Mouse (Mus musculus): ENCODE data around the gene Errfi1. TPM values are rescaled to one million over a fixed set of nuclear protein-coding genes. Genes with fewer than 3 reads are reported as not detected.

Gene Errfi1
- total RNA-seq, 4 experiments from 2014 or later, result 8.5 to 23.4 (median 11.4) TPM

DNA sequence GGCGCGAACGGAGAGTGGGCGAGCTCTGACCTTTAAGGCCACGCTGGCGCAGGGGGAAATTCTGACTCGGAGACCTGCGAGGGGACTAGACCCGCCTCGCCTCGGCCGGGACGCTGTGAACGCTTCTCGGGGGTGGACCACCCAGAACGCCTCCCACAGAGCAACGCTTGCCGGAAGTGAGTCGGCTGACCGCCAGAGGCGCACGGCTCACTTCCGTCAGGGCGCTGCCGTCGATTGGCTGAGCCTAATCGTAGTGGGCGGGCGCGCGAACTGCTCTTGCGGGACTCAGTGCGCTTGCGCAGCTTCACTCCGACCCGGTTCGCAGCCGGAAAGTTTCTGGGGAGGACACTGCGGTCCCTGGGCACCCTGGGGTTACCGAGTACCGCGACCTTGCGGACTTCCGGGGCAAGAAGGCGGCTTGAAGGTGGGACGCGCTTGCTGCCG lies 60.6 kb downstream of the Errfi1 start, which contains the start of the genes Park7 and Tnfrsf9:
TSS of gene Park7 (minus strand) at position 148 of the 444 bp plus-strand sequence.
TSS of gene Tnfrsf9 (plus strand) at position 273 of the 444 bp plus-strand sequence.
- DNase-seq (ENCODE audit: low spot score), result peak; percentile 96

DNA sequence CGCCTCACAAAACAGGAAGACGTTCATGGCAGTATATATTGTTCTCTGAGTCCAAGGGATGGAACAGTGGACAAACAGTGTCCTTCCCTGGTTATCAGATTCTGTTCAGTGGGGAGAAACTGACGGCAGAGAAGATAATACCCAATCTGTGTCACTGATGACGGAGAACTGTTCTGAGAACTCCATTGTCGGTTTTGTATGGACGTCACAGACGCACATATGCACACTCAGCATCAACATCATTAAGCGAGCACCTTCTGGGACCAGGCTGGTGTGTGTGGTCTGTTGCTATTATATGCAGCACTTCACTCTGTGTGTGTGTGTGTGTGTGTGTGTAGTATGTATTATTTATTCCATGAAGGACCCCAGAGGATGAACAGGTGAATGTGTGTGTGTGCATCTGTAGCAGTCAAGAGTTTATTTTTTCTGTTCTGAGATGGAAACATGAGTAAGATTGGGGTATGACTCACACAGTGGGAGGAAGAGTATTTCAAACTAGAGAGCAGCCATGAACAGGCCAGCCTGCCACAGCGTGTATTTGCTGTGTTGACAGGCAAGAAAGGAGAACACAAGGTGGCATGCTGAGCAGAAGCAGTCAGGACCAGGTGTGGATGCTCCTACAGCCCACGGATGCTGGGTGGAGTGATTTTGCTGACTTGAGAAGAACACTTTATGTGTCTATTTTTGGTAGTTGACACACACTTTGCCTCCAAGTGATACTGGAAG lies 61.6 kb downstream of the Errfi1 start:
- DNase-seq (ENCODE audit: low spot score), result no peak

DNA sequence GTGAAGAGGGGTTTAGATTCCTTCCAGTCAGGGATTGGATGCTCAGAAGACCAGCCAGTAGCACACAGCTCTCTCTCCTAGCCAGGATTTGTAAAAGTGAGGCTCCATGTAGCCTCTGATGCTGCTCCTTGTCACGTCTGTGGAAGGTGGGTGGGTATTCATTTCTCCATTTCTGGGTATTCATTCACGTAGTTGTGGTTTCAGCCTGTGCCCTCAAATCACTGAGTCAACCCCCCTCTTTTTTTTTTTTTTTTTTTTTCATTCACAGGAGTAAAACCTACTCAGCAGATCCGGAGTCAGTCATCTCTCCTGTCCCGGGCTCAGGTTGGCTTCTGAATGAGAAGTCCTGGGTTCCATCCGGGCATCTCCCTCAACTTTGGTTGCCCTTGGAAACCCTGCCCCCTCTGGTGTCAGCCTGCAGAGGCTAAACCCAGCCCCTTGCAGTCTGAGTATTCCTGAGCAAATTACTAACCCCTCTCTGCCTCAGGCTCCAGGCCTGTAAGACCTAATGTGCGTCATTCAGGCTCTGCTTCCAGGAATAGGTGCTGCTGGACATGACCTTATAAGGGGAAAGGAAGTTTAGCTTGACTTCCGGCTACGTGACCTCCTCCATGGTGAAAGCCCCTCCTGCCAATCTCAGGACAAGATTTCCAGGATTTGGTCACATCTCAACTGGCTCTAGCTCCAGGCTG lies 63.8 kb downstream of the Errfi1 start:
- DNase-seq (ENCODE audit: low spot score), result no peak

Other genes starting within 250 kb of the Errfi1 start
- not detected for gene Slc45a1, start 201.7 kb upstream of the Errfi1 start, total RNA-seq (2022)
- 100 to 1,000 TPM; 275 to 312 (median 290) TPM for gene Park7, start 60.5 kb downstream of the Errfi1 start, total RNA-seq (2022)
- under 1 TPM; 0.12 to 0.29 (median 0.22) TPM for gene Tnfrsf9, start 60.6 kb downstream of the Errfi1 start, total RNA-seq (2022)
- not detected for gene Uts2, start 143.2 kb downstream of the Errfi1 start, total RNA-seq (2022)
- 10 to 100 TPM in 3 of 4 experiments, 1 to 10 TPM in 1; 7.6 to 19.1 (median 16.9) TPM for gene Per3, start 190.7 kb downstream of the Errfi1 start, total RNA-seq (2022)
- gene Vamp3, start 204.0 kb downstream of the Errfi1 start, total RNA-seq (2022), result 10 to 100 TPM; 51.7 to 66.2 (median 62.3) TPM
- gene Gm13090, start 235.7 kb downstream of the Errfi1 start, total RNA-seq (2022), result under 1 TPM in 2 of 4 experiments, not detected in 2; 0.37 to 0.44 TPM